Mouse (Mus musculus) kidney, postnatal 14 days (tissue): ENCODE measurements around the gene Elf2.

Experiments used
- DNase-seq: peaks from one replicate; pipeline ENCODE4 v3.0.0; 2022; ENCODE audit warnings: mixed read lengths

The Elf2 gene

DNA sequence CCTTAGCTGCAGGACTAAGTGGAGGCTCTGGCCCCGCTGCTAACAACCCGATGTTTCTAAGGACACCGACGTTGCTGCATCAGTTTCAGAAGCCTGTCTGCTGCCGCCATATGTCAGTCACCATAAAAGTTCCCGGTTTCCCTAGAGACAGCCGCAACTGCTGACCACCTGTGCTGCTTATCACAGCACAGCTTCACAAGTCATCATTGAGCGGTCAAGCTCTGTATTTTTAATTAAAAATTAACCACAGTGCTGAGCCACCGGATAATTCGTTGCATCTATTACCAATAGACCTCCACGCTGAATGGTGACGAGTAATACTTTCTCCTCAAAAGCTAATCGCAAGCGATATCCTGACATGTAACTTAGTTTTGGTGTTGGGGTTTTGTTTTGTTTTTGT, 135.6 kb downstream of the Elf2 start:
- no peak for DNase-seq

- DNase-seq, result no peak
Measured at GRCm38 (mm10) chr3:51204441-51204840, 136.0 kb downstream of the Elf2 start.

DNA sequence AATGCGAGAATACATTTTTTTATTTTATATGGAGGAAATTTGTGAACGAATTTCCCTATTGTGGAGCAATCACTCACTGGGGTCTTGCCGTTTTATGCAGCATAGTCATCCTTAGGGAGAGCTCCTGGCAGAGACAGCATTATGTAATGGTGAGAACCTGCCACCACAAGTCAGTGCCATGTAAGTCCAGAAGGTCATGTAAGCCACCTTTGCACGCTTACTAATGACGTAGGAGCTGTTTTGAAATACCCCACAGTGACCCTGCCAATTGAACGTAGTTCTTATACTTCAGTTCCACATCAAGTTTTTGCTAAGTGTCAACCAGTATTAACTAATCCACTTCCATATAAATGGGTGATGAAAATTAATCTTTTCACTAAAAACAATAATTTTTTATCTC, 136.6 kb downstream of the Elf2 start:
- DNase-seq, result no peak
